ENCODE assay signal across 8 mouse cellular contexts in the genomic region with DNA sequence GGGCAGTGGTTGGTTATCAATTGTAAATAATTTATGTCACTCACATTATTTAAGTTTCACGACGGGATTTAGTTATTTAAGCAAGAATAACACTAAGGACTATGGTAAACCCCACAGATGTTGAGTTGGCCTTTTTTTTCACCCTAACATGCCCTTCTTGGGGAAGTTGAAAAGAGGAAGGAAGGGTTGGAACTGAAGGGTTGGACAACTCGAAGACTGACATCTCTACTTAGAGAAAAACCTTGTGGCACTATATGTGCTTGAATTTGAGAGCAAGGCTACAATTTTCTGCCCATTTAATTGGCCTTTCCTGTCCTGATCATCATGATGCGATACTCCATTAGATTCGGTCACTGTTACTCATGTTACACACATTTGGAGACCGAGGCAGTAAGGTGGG. TPM values are rescaled to one million over a fixed set of nuclear protein-coding genes. Genes with fewer than 3 reads are reported as not detected.
DNase-seq lines count a peak whose midpoint lies in the region; ATAC-seq lines count a peak whose summit lies in the region.

No protein-coding gene starts in this region.

- H3K4me2 ChIP-seq in heart, embryonic 11.5 days: peak overlapping the region; percentile 89; the same call in 1 of the 2 replicates
- peak overlapping the region; percentile 78 for H3K4me2 ChIP-seq in hindbrain, embryonic 13.5 days

- H3K4me3 ChIP-seq in heart, embryonic 11.5 days (ENCODE audit: low read depth, low read length): peak overlapping the region; percentile 80; the same call in 1 of the 2 replicates
- no peak overlapping the region for H3K4me3 ChIP-seq in brown adipose tissue, adult 24 weeks (ENCODE audit: insufficient read depth, low read depth, low read length)
- H3K4me3 ChIP-seq in hindbrain, embryonic 13.5 days: peak overlapping the region; percentile 61
- H3K4me3 ChIP-seq in midbrain, embryonic 10.5 days: peak overlapping the region; percentile 76

- H3K9ac ChIP-seq in heart, embryonic 11.5 days (ENCODE audit: low read depth, low read length): no peak overlapping the region
- H3K9ac ChIP-seq in hindbrain, embryonic 13.5 days: peak overlapping the region; percentile 84; the same call in 1 of the 2 replicates

- no peak for ATAC-seq in heart, embryonic 11.5 days (replicated peaks; ENCODE audit: insufficient number of reproducible peaks, low FRiP score, low TSS enrichment)
- no peak for ATAC-seq in hindbrain, embryonic 13.5 days (ENCODE audit: low FRiP score)

- H3K36me3 ChIP-seq in heart, embryonic 11.5 days (ENCODE audit: control insufficient read depth, insufficient read depth, low read length): no peaks in the 10 kb centered on the region
- no peaks in the 10 kb centered on the region for H3K36me3 ChIP-seq in hindbrain, embryonic 13.5 days
- no peaks in the 10 kb centered on the region for H3K36me3 ChIP-seq in midbrain, embryonic 10.5 days

- no peaks in the 10 kb centered on the region for H3K9me3 ChIP-seq in heart, embryonic 11.5 days (replicated peaks; ENCODE audit: control insufficient read depth, low read length)
- no peaks in the 10 kb centered on the region for H3K9me3 ChIP-seq in hindbrain, embryonic 13.5 days
- H3K9me3 ChIP-seq in midbrain, embryonic 10.5 days (replicated peaks): no peaks in the 10 kb centered on the region

- no peaks in the 10 kb centered on the region for H3K27me3 ChIP-seq in heart, embryonic 11.5 days (ENCODE audit: control insufficient read depth, insufficient read depth, low read length)
- H3K27me3 ChIP-seq in hindbrain, embryonic 13.5 days: no peaks in the 10 kb centered on the region
- H3K27me3 ChIP-seq in midbrain, embryonic 10.5 days (ENCODE audit: low read depth, poor library complexity, severe bottlenecking): peaks cover 23% of the 10 kb centered on the region

- no peak overlapping the region for H3K27ac ChIP-seq in heart, embryonic 11.5 days (ENCODE audit: low read depth, low read length)
- peak overlapping the region; percentile 20; the same call in 1 of the 2 replicates for H3K27ac ChIP-seq in brown adipose tissue, adult 24 weeks (replicated peaks; ENCODE audit: low read depth, low read length)
- peak overlapping the region; percentile 71; the same call in 1 of the 2 replicates for H3K27ac ChIP-seq in hindbrain, embryonic 13.5 days
- no peak overlapping the region for H3K27ac ChIP-seq in midbrain, embryonic 10.5 days (replicated peaks)

- WGBS in heart, embryonic 11.5 days (ENCODE audit: insufficient replicate concordance): 82% methylated on average over 6 of the region's 6 CpGs
- 90% methylated on average over 6 of the region's 6 CpGs for WGBS in hindbrain, embryonic 13.5 days
- 89% methylated on average over 6 of the region's 6 CpGs for WGBS in midbrain, embryonic 10.5 days

- intact Hi-C loops in left cerebral cortex, postnatal 10 days (cut with DNase I): no loop called here

- peaks cover 4% of the 10 kb centered on the region for H3K4me1 ChIP-seq in heart, embryonic 11.5 days (ENCODE audit: control insufficient read depth, insufficient read depth, low read length)
- 0 out of 2 replicates have a peak, but pooled peaks cover 3% of the 10 kb centered on the region for H3K4me1 ChIP-seq in brown adipose tissue, adult 24 weeks (ENCODE audit: control insufficient read depth, insufficient read depth, insufficient read length, low read length)
- peaks cover 9% of the 10 kb centered on the region for H3K4me1 ChIP-seq in hindbrain, embryonic 13.5 days (replicated peaks)
- H3K4me1 ChIP-seq in midbrain, embryonic 10.5 days: peaks cover 12% of the 10 kb centered on the region

- DNase-seq in heart, postnatal 4 days: no peak
- DNase-seq in midbrain, embryonic 10.5 days (ENCODE audit: low spot score): no peak
- no peak for DNase-seq in frontal cortex, postnatal 14 days (ENCODE audit: low spot score in 2 of 2)
- DNase-seq in left cerebral cortex, adult 8-10 months (ENCODE audit: low spot score in 2 of 2): no peak
- no peak for DNase-seq in left cerebral cortex, postnatal 10 days (ENCODE audit: extremely low spot score in 1 of 2, low spot score in 2 of 2)

RNA-seq across cellular contexts. Expression of a gene that starts 0.7 kb away (rescaled TPM):
- polyA plus RNA-seq in heart, embryonic 11.5 days (2014; fragmentation: Nextera tagmentation; extraction: Ambion mirVana): 5.0 and 6.1 TPM in 2 replicates
- 10 to 100 TPM; 24.4 to 26.4 TPM for total RNA-seq in heart, postnatal 4 days (2021)
- 14.4 and 27.1 TPM in 2 replicates for polyA plus RNA-seq in brown adipose tissue, adult 24 weeks (2012; ENCODE audit: insufficient read depth, insufficient read length, missing spikeins)
- 6.2 and 6.9 TPM in 2 replicates for polyA plus RNA-seq in hindbrain, embryonic 13.5 days (2015; fragmentation: Nextera tagmentation; extraction: Ambion mirVana)
- 3.0 TPM in 2 replicates for polyA plus RNA-seq in midbrain, embryonic 10.5 days (2016; fragmentation: Nextera tagmentation; extraction: Ambion mirVana)
- total RNA-seq in left cerebral cortex, adult 8-10 months (2022): 10 to 100 TPM; 43.8 to 54.6 (median 49.6) TPM
- total RNA-seq in left cerebral cortex, postnatal 10 days (2021): 100 to 1,000 TPM; 115 to 122 TPM

Comparison
In these comparisons a context has a peak if more than half of its experiments do, and no peak if none do; other contexts are left out.
1. H3K27ac ChIP-seq: peak in brown adipose tissue, adult 24 weeks (single experiment) and hindbrain, embryonic 13.5 days (single experiment); none in heart, embryonic 11.5 days (single experiment) and midbrain, embryonic 10.5 days (single experiment).